Mouse (Mus musculus) C2C12 (cell line): ENCODE data around the gene Olfr615. TPM values are rescaled to one million over a fixed set of nuclear protein-coding genes. Genes with fewer than 3 reads are reported as not detected.

Experiments used
- H3K27me3 ChIP-seq: one replicate; pipeline ENCODE4 v1.6.1; 2011; ENCODE audit not compliant: control insufficient read depth, insufficient read depth, insufficient read length
- H3K36me3 ChIP-seq: one replicate; pipeline ENCODE4 v1.6.1; 2011; ENCODE audit not compliant: control insufficient read depth, insufficient read depth
- H3K4me3 ChIP-seq: one replicate; pipeline ENCODE4 v1.5.1; 2011; ENCODE audit warnings: mild to moderate bottlenecking, control low read depth; ENCODE audit not compliant: poor library complexity, insufficient read depth, severe bottlenecking
- H3K79me2 ChIP-seq: one replicate; pipeline ENCODE4 v1.6.1; 2011; ENCODE audit not compliant: control insufficient read depth, insufficient read depth
- H3K79me3 ChIP-seq: one replicate; pipeline ENCODE4 v1.6.1; 2011; ENCODE audit warnings: low read depth, control low read depth
- H3ac ChIP-seq: one replicate; pipeline ENCODE3; 2011; ENCODE audit warnings: low read depth; ENCODE audit not compliant: control insufficient read depth, insufficient read length
- CEBPB ChIP-seq: IDR thresholded peaks from one replicate; pipeline ENCODE4 v1.6.1; 2011; ENCODE audit warnings: low read depth, mild to moderate bottlenecking, control low read depth, moderate library complexity
- CTCF ChIP-seq: IDR thresholded peaks from one replicate; pipeline ENCODE4 v1.5.1; 2011; ENCODE audit not compliant: control insufficient read depth, insufficient read depth, insufficient read length
- FOSL1 ChIP-seq: IDR thresholded peaks from one replicate; pipeline ENCODE4 v1.8.0; 2011; ENCODE audit warnings: mild to moderate bottlenecking, low read length; ENCODE audit not compliant: poor library complexity, insufficient read depth, severe bottlenecking
- MAX ChIP-seq: IDR thresholded peaks from one replicate; pipeline ENCODE4 v1.6.1; 2011; ENCODE audit warnings: mild to moderate bottlenecking, control low read depth
- MYOD1 ChIP-seq: IDR thresholded peaks from one replicate; pipeline ENCODE4 v1.6.1; 2011; ENCODE audit warnings: low read depth; ENCODE audit not compliant: control insufficient read depth, insufficient read length
- MYOG ChIP-seq: IDR thresholded peaks from one replicate; pipeline ENCODE4 v1.6.1; 2011; ENCODE audit not compliant: control insufficient read depth, insufficient read length; ENCODE audit errors: extremely low read depth
- USF1 ChIP-seq: IDR thresholded peaks from one replicate; pipeline ENCODE4 v1.6.1; 2011; ENCODE audit warnings: low read depth, mild to moderate bottlenecking, control low read depth, moderate library complexity
- microRNA-seq: library from miRNA; unstranded; fragments of <30 nt; microRNA quantifications from one replicate; pipeline ENCODE4, GENCODE M21; 2019; ENCODE audit warnings: borderline microRNAs expressed
- polyA plus RNA-seq: library from polyadenylated mRNA; unstranded; fragments of >200 nt; fragmentation: generic; extraction: Trizol; gene quantifications from one replicate; pipeline ENCODE4 v1.2.1, GENCODE M21; 2012; ENCODE audit warnings: missing spikeins

The Olfr615 gene
- polyA plus RNA-seq, 1 experiment: not detected

DNA sequence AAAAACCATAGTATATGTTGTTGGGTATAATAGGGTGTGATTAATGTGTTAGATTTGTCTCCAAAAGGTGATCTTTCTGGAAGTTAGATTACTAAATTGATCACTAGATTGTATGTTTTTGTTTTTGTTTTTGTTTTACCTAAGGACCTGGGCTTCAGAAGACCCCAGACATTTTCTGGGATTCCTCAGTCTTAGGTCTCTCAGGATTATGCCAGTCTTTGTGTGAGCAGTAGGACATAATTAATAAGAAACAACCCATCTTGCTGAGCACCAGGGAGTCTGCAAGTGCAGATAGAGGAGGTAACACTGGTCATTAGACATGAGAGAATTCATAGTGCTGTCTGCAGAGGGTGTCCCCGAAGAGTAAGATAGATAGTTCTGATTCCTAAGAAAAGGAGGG lies 16.9 kb downstream of the Olfr615 start, which contains the start of gene Olfr617:
TSS of gene Olfr617 (plus strand) at position 301 of the 400 bp plus-strand sequence.
- no peak within 1 kb of the TSS for H3K4me3 ChIP-seq
- no peaks in the 10 kb centered on the region for H3K79me3 ChIP-seq
- H3K79me2 ChIP-seq: no peaks in the 10 kb centered on the region
- no peak within 1 kb of the TSS for H3ac ChIP-seq
- no peaks in the 10 kb centered on the region for H3K36me3 ChIP-seq
- no peak for TF ChIP-seq CTCF
- no peak for TF ChIP-seq USF1
- no peak for TF ChIP-seq FOSL1
- no peak for TF ChIP-seq MYOD1
- no peak for TF ChIP-seq CEBPB
- no peak for TF ChIP-seq MAX
- TF ChIP-seq MYOG: no peak
- H3K27me3 ChIP-seq: no peaks in the 10 kb centered on the region

GRCm38 (mm10) chr7:103589803-103590202 lies 33.9 kb downstream of the Olfr615 start, which contains the start of gene Olfr618:
Olfr618 (plus strand) TSS chr7:103590103.
- Histone ChIP-seq H3K79me3 (no peaks in the 10 kb centered on the region), H3K79me2 (no peaks in the 10 kb centered on the region), H3K36me3 (no peaks in the 10 kb centered on the region), H3K27me3 (no peaks in the 10 kb centered on the region), H3ac (no peak within 1 kb of the TSS), H3K4me3 (no peak within 1 kb of the TSS)
- TF ChIP-seq MAX (no peak), CTCF (no peak), MYOG (no peak), MYOD1 (no peak), CEBPB (no peak), FOSL1 (no peak), USF1 (no peak)

DNA sequence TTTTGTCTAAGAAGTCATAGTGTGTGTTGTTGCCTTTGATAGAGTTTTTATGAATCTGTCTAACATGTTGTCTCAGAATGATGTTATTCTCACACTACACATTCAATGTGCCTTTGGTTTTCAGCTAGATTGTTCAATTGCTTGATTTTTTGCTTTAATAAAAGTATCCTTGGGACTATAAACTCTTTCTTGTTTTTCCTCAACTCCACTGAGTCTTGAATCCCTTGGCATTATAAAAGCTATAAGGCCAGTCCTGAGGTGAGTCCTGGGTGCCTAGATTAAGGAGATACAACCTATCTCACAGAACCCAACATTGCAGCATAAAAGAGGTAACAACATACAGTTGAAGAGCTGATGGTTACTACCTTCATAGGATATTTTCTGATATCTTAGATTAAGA lies 44.4 kb downstream of the Olfr615 start, which contains the start of gene Olfr619:
TSS of gene Olfr619 (plus strand) at position 301 of the 400 bp plus-strand sequence.
- H3K79me2 ChIP-seq: no peaks in the 10 kb centered on the region
- H3K36me3 ChIP-seq: no peaks in the 10 kb centered on the region
- H3K27me3 ChIP-seq: no peaks in the 10 kb centered on the region
- no peaks in the 10 kb centered on the region for H3K79me3 ChIP-seq
- no peak for TF ChIP-seq MAX
- TF ChIP-seq CEBPB: no peak
- TF ChIP-seq CTCF: no peak
- no peak for TF ChIP-seq USF1
- TF ChIP-seq MYOD1: no peak
- no peak for TF ChIP-seq MYOG
- TF ChIP-seq FOSL1: no peak
- no peak within 1 kb of the TSS for H3K4me3 ChIP-seq
- no peak within 1 kb of the TSS for H3ac ChIP-seq

DNA sequence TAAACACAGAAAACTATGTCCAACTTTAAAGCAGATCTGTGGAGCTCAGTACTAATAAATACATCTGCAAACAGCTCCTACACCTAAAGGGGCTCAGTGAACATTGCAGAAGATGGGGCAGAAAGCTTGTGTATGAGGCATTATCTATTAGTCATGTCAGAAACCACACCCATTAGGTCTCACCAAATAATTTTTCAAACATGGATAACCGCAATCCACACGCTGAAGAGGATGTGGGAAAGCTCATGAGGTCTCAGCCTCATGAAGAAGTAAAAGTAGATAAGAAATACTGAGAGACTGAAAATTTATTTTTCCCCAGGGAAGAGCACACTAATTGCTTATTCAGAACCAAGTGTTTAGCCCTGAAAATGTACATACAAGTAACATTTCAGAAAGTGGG lies 51.5 kb downstream of the Olfr615 start:
- no peak for TF ChIP-seq CTCF
- TF ChIP-seq FOSL1: no peak
- TF ChIP-seq CEBPB: no peak
- no peak for TF ChIP-seq USF1
- TF ChIP-seq MYOD1: no peak
- TF ChIP-seq MAX: no peak
- no peak for TF ChIP-seq MYOG
- H3K27me3 ChIP-seq: no peaks in the 10 kb centered on the region
- H3K79me2 ChIP-seq: no peaks in the 10 kb centered on the region

GRCm38 (mm10) chr7:103612434-103612833 lies 56.6 kb downstream of the Olfr615 start, which contains the start of gene Olfr620:
Olfr620 (minus strand) TSS chr7:103612534.
- TF ChIP-seq FOSL1 (no peak), MYOD1 (no peak), USF1 (no peak), CTCF (no peak)

More for the DNA sequence above, 51.5 kb downstream of the Olfr615 start:
- H3ac ChIP-seq: no peak overlapping the region
- H3K79me3 ChIP-seq: no peaks in the 10 kb centered on the region
- H3K36me3 ChIP-seq: no peaks in the 10 kb centered on the region
- no peak overlapping the region for H3K4me3 ChIP-seq

More at GRCm38 (mm10) chr7:103612434-103612833, 56.6 kb downstream of the Olfr615 start, which contains the start of gene Olfr620:
- Histone ChIP-seq H3ac (no peak within 1 kb of the TSS), H3K27me3 (no peaks in the 10 kb centered on the region), H3K79me3 (no peaks in the 10 kb centered on the region), H3K36me3 (no peaks in the 10 kb centered on the region), H3K79me2 (no peaks in the 10 kb centered on the region), H3K4me3 (no peak within 1 kb of the TSS)

Small RNA genes lying within 50 kb of the gene (microRNA-seq; reads per million reads assigned to microRNA genes)
- not detected for gene Gm26506

Other genes starting within 250 kb of the Olfr615 start
- gene Olfr597, start 239.8 kb upstream of the Olfr615 start, polyA plus RNA-seq: not detected
- gene Olfr598, start 232.5 kb upstream of the Olfr615 start, polyA plus RNA-seq: not detected
- gene Olfr599, start 220.2 kb upstream of the Olfr615 start, polyA plus RNA-seq: not detected
- gene Olfr600, start 206.4 kb upstream of the Olfr615 start, polyA plus RNA-seq: not detected
- gene Olfr601, start 193.4 kb upstream of the Olfr615 start, polyA plus RNA-seq: not detected
- gene Olfr603, start 169.9 kb upstream of the Olfr615 start, polyA plus RNA-seq: not detected
- gene Usp17lc, start 141.0 kb upstream of the Olfr615 start, polyA plus RNA-seq: 0.08 TPM
- gene Olfr605, start 110.6 kb upstream of the Olfr615 start, polyA plus RNA-seq: not detected
- gene Olfr606, start 107.0 kb upstream of the Olfr615 start, polyA plus RNA-seq: not detected
- not detected for gene Olfr607, start 91.9 kb upstream of the Olfr615 start, polyA plus RNA-seq
- gene Olfr608, start 86.2 kb upstream of the Olfr615 start, polyA plus RNA-seq: not detected
- not detected for gene Olfr609, start 58.0 kb upstream of the Olfr615 start, polyA plus RNA-seq
- not detected for gene Olfr610, start 44.0 kb upstream of the Olfr615 start, polyA plus RNA-seq
- not detected for gene Olfr611, start 35.2 kb upstream of the Olfr615 start, polyA plus RNA-seq
- gene Olfr612, start 13.4 kb upstream of the Olfr615 start, polyA plus RNA-seq: not detected
- gene Olfr613, start 8.0 kb upstream of the Olfr615 start, polyA plus RNA-seq: not detected
- not detected for gene Olfr616, start 13.1 kb downstream of the Olfr615 start, polyA plus RNA-seq
- gene Olfr617, start 17.0 kb downstream of the Olfr615 start, polyA plus RNA-seq: not detected
- not detected for gene Olfr618, start 34.0 kb downstream of the Olfr615 start, polyA plus RNA-seq
- not detected for gene Olfr619, start 44.5 kb downstream of the Olfr615 start, polyA plus RNA-seq
- gene Olfr620, start 56.5 kb downstream of the Olfr615 start, polyA plus RNA-seq: not detected
- not detected for gene Olfr622, start 86.6 kb downstream of the Olfr615 start, polyA plus RNA-seq
- not detected for gene Olfr623, start 107.6 kb downstream of the Olfr615 start, polyA plus RNA-seq
- gene Olfr624, start 115.1 kb downstream of the Olfr615 start, polyA plus RNA-seq: under 0.01 TPM
- gene Olfr625-ps1, start 126.6 kb downstream of the Olfr615 start, polyA plus RNA-seq: not detected
- gene Olfr243, start 158.6 kb downstream of the Olfr615 start, polyA plus RNA-seq: not detected
- gene Olfr628, start 174.3 kb downstream of the Olfr615 start, polyA plus RNA-seq: not detected
- gene Olfr629, start 188.9 kb downstream of the Olfr615 start, polyA plus RNA-seq: not detected
- gene Olfr630, start 201.3 kb downstream of the Olfr615 start, polyA plus RNA-seq: not detected
- not detected for gene Olfr69, start 215.5 kb downstream of the Olfr615 start, polyA plus RNA-seq
- gene Olfr68, start 223.6 kb downstream of the Olfr615 start, polyA plus RNA-seq: not detected
- not detected for gene Olfr67, start 235.7 kb downstream of the Olfr615 start, polyA plus RNA-seq